Mouse (Mus musculus): ENCODE results near the gene 2210016F16Rik. TPM values are rescaled to one million over a fixed set of nuclear protein-coding genes. Genes with fewer than 3 reads are reported as not detected.

Gene 2210016F16Rik
- polyA plus RNA-seq (2014; fragmentation: Illumina TruSeq; extraction: RNeasy Lipid Tissue Mini Kit (QIAGEN cat#74804); ENCODE audit: low read depth, low replicate concordance), result 8.7 TPM

DNA sequence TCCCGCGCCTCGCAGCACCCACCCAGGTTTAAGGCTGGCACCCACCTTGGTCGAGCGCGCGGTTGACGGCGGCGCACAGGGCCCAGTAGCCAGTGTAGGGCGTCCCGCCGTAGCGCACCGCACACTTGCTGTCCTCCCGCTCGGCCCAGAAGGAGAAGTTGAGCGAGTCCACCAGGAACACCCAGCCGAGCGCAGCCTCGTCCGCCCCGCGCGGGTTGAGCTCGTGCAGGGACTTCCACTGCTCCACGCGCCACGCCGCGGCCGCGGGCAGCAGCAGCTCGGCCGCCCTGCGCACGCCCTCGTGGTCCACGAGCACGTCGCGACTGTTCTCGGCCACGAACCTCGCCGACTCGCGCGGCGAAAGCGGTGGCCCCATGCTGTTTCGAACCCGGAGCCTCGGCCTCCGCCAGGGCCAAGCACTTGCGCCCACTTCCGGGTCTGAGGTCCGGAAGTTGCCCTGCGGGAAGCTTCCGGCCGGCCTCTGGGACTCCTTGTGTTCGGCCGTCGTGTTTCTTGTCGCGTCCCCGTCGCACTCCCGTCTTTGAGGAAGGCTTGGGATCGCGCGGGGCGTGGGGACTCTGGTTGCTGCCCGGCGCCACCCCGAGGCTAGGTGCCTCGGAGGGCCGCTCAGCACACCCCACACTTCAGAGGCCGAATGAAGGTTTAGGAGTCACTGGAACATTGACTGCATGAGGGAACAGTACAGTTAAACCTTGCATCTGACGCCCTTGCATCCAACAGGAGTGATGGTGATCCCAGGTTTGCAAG, at the start of gene 2210016F16Rik:
Gene 2210016F16Rik (minus strand): TSS at position 447 of the 768 bp plus-strand sequence.

GRCm38 (mm10) chr13:58403243-58403642, 18.2 kb upstream of the 2210016F16Rik start, which contains the start of gene Hnrnpk:
Gene Hnrnpk (minus strand): TSS chr13:58403343.

GRCm38 (mm10) chr13:58402003-58402743, 17.1 kb upstream of the 2210016F16Rik start, which contains the start of gene Rmi1:
Gene Rmi1 (plus strand): TSS chr13:58402248.

DNA sequence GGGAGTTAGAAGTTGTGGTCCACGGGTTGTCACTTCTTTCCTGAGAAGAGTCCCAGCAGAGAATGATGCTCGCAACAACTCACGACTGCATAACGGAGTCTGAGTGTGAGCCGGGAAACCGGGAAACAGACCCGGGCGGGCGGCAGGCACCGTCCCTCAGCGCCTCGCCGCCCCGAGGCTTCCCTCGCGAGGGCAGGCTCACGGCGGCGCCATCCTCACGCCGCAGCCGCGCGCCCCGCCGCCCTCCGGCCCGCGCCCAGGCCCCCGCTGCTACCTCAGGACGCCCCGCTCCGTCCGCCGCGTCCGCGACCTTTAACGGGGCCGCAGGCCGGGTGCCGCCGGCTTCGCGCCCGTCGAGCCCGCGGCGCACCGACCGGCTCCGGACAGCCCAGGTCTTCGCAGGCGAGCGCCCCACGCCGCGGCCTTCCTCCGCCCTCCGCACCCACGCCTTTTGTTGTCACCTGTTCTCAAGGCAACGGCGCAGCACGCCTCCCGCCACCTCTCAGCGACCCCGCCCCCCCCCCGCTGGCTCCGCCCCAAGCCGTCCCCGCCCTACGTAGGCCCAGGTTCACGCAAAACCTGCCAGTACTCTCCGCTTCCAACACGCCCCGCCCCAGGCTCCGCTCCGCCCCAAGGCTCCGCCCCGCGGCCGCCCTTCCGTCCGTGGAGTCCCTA, 26.3 kb downstream of the 2210016F16Rik start, which contains the start of gene Kif27:
Gene Kif27 (minus strand): TSS at position 494 of the 675 bp plus-strand sequence.

Other genes with a start within 250 kb of the 2210016F16Rik start
- 16.2 TPM for gene Idnk, start 227.6 kb downstream of the 2210016F16Rik start, polyA plus RNA-seq (2014; fragmentation: Illumina TruSeq; extraction: RNeasy Lipid Tissue Mini Kit (QIAGEN cat#74804); ENCODE audit: low read depth, low replicate concordance)
- 144 TPM for gene Ubqln1, start 169.6 kb downstream of the 2210016F16Rik start, polyA plus RNA-seq (2014; fragmentation: Illumina TruSeq; extraction: RNeasy Lipid Tissue Mini Kit (QIAGEN cat#74804); ENCODE audit: low read depth, low replicate concordance)
- gene Gkap1, start 109.5 kb downstream of the 2210016F16Rik start, polyA plus RNA-seq (2014; fragmentation: Illumina TruSeq; extraction: RNeasy Lipid Tissue Mini Kit (QIAGEN cat#74804); ENCODE audit: low read depth, low replicate concordance), result 39.5 TPM
- not detected for gene Kif27, start 26.1 kb downstream of the 2210016F16Rik start, polyA plus RNA-seq (2014; fragmentation: Illumina TruSeq; extraction: RNeasy Lipid Tissue Mini Kit (QIAGEN cat#74804); ENCODE audit: low read depth, low replicate concordance)
- 33.7 TPM for gene Rmi1, start 17.0 kb upstream of the 2210016F16Rik start, polyA plus RNA-seq (2014; fragmentation: Illumina TruSeq; extraction: RNeasy Lipid Tissue Mini Kit (QIAGEN cat#74804); ENCODE audit: low read depth, low replicate concordance)
- gene Hnrnpk, start 18.1 kb upstream of the 2210016F16Rik start, polyA plus RNA-seq (2014; fragmentation: Illumina TruSeq; extraction: RNeasy Lipid Tissue Mini Kit (QIAGEN cat#74804); ENCODE audit: low read depth, low replicate concordance), result 797 TPM
- not detected for gene Slc28a3, start 225.7 kb upstream of the 2210016F16Rik start, polyA plus RNA-seq (2014; fragmentation: Illumina TruSeq; extraction: RNeasy Lipid Tissue Mini Kit (QIAGEN cat#74804); ENCODE audit: low read depth, low replicate concordance)

Measured in liver, adult 10 weeks (tissue).